Mouse (Mus musculus) thymus, adult 2 months (tissue): Measurements from ENCODE around the gene Zfp414. TPM values are rescaled to one million over a fixed set of nuclear protein-coding genes. Genes with fewer than 3 reads are reported as not detected.

Experiments used
- DNase-seq: peaks from one replicate; pipeline ENCODE4 v3.0.0; 2021
- H3K27ac ChIP-seq: fragments of 200-500 bp; 2 replicates; pipeline ENCODE4 v1.5.1; 2012; ENCODE audit warnings: low read length, control low read depth; ENCODE audit not compliant: control insufficient read depth, insufficient read depth
- H3K27me3 ChIP-seq: fragments of 200-500 bp; 2 replicates; pipeline ENCODE4 v1.6.1; 2012; ENCODE audit warnings: mild to moderate bottlenecking, low read length, moderate library complexity, mixed read lengths; ENCODE audit not compliant: control insufficient read depth, insufficient read depth
- H3K36me3 ChIP-seq: fragments of 200-500 bp; 2 replicates; pipeline ENCODE4 v1.6.1; 2012; ENCODE audit warnings: mild to moderate bottlenecking, low read length, moderate library complexity; ENCODE audit not compliant: control insufficient read depth, insufficient read depth
- H3K4me1 ChIP-seq: fragments of 200-500 bp; replicated peaks from 2 replicates; pipeline ENCODE4 v1.6.1; 2012; ENCODE audit warnings: low read length; ENCODE audit not compliant: control insufficient read depth, insufficient read depth
- H3K4me3 ChIP-seq: fragments of 200-500 bp; 2 replicates; pipeline ENCODE4 v1.5.1; 2012; ENCODE audit warnings: mild to moderate bottlenecking, low read length, control low read depth, moderate library complexity; ENCODE audit not compliant: control insufficient read depth, insufficient read depth
- CTCF ChIP-seq: fragments of 200-500 bp; IDR thresholded peaks from 2 replicates; pipeline ENCODE4 v1.5.1; 2012; ENCODE audit warnings: mild to moderate bottlenecking, control low read depth, low read length, moderate library complexity, borderline replicate concordance; ENCODE audit not compliant: control insufficient read depth, poor library complexity, insufficient read depth; ENCODE audit errors: extremely low read depth
- POLR2A ChIP-seq: fragments of 200-500 bp; IDR thresholded peaks from 2 replicates; pipeline ENCODE4 v1.6.1; 2012; ENCODE audit warnings: mild to moderate bottlenecking, low read length, control low read depth, moderate library complexity; ENCODE audit not compliant: control insufficient read depth, poor library complexity, insufficient read depth; ENCODE audit errors: extremely low read depth
- WGBS: fragments of 180-500 bp; shearing (Covaris S2); methylation state at CpG from one replicate; pipeline ENCODE4 v1.1.7; 2018; 5-methylcytosine and 5-hydroxymethylcytosine counted together
- polyA plus RNA-seq: library from polyadenylated mRNA; depleted of rRNA; stranded (reverse); fragments of >200 nt; gene quantifications from 2 replicates; pipeline ENCODE4 v1.2.3, GENCODE M21; 2012

Gene Zfp414
- polyA plus RNA-seq, 1 experiment = 145 TPM

- Histone ChIP-seq H3K4me3 (no peak overlapping the region), H3K36me3 (peaks cover 52% of the 10 kb centered on the region), H3K4me1 (peaks cover 18% of the 10 kb centered on the region; the same call in 1 of the 2 replicates), H3K27ac (no peak overlapping the region), H3K27me3 (no peaks in the 10 kb centered on the region)
- no peak for DNase-seq
- WGBS = 97% methylated on average over 4 of the region's 4 CpGs
- no peak for TF ChIP-seq POLR2A
Observed at GRCm38 (mm10) chr17:33644068-33644467, 15.2 kb downstream of the Zfp414 start.

- Histone ChIP-seq H3K4me1 (peaks cover 13% of the 10 kb centered on the region; the same call in 1 of the 2 replicates), H3K27me3 (no peaks in the 10 kb centered on the region), H3K4me3 (no peak overlapping the region), H3K36me3 (peaks cover 62% of the 10 kb centered on the region), H3K27ac (no peak overlapping the region)
- DNase-seq = no peak
- 98% methylated on average over 8 of the region's 8 CpGs for WGBS
- TF ChIP-seq POLR2A (no peak), CTCF (no peak)
Observed at GRCm38 (mm10) chr17:33645073-33645472, 16.2 kb downstream of the Zfp414 start.

GRCm38 (mm10) chr17:33649781-33650475, 21.0 kb downstream of the Zfp414 start:
- Histone ChIP-seq H3K36me3 (peaks cover 91% of the 10 kb centered on the region), H3K4me3 (no peak overlapping the region), H3K4me1 (no peaks in the 10 kb centered on the region), H3K27ac (no peak overlapping the region), H3K27me3 (no peaks in the 10 kb centered on the region)
- TF ChIP-seq POLR2A (no peak), CTCF (no peak)
- DNase-seq = no peak
- 97% methylated on average over 34 of the region's 34 CpGs for WGBS

- Histone ChIP-seq H3K27ac (no peak overlapping the region), H3K4me1 (no peaks in the 10 kb centered on the region), H3K36me3 (peaks cover 61% of the 10 kb centered on the region), H3K27me3 (no peaks in the 10 kb centered on the region), H3K4me3 (no peak overlapping the region)
- 92% methylated on average over 3 of the region's 3 CpGs for WGBS
- no peak for TF ChIP-seq POLR2A
- TF ChIP-seq CTCF = no peak
- DNase-seq = no peak
Observed at GRCm38 (mm10) chr17:33666813-33667212, 37.9 kb downstream of the Zfp414 start.

GRCm38 (mm10) chr17:33669681-33670080, 40.8 kb downstream of the Zfp414 start:
- 98% methylated on average over 3 of the region's 3 CpGs for WGBS
- Histone ChIP-seq H3K36me3 (peaks cover 41% of the 10 kb centered on the region), H3K4me3 (no peak overlapping the region), H3K27me3 (no peaks in the 10 kb centered on the region), H3K4me1 (no peaks in the 10 kb centered on the region), H3K27ac (no peak overlapping the region)
- TF ChIP-seq CTCF (no peak), POLR2A (no peak)
- DNase-seq = no peak

GRCm38 (mm10) chr17:33673837-33674236, 44.9 kb downstream of the Zfp414 start:
- Histone ChIP-seq H3K4me1 (no peaks in the 10 kb centered on the region), H3K4me3 (no peak overlapping the region), H3K27ac (no peak overlapping the region), H3K36me3 (peaks cover 24% of the 10 kb centered on the region), H3K27me3 (no peaks in the 10 kb centered on the region)
- TF ChIP-seq CTCF = no peak
- no peak for TF ChIP-seq POLR2A
- no peak for DNase-seq
- 89% methylated on average over 1 of the region's 1 CpGs for WGBS

GRCm38 (mm10) chr17:33675452-33675851, 46.6 kb downstream of the Zfp414 start:
- Histone ChIP-seq H3K36me3 (peaks cover 20% of the 10 kb centered on the region), H3K27me3 (no peaks in the 10 kb centered on the region), H3K4me1 (no peaks in the 10 kb centered on the region), H3K4me3 (no peak overlapping the region), H3K27ac (no peak overlapping the region)
- no peak for DNase-seq
- no peak for TF ChIP-seq POLR2A
- TF ChIP-seq CTCF = no peak
